Mouse (Mus musculus): ENCODE results near the gene Tmem253.
"Not testable (repeated sequence)": the region's sequence is repeated elsewhere in the genome, so short reads cannot be mapped to it uniquely, and the experiment has no call there.

The Tmem253 gene

GRCm38 (mm10) chr14:52022244-52022708 lies 6.8 kb downstream of the Tmem253 start:
- DNase-seq: no peak

- DNase-seq: peak; percentile 90 to 93
Observed at GRCm38 (mm10) chr14:52022709-52023459, 7.4 kb downstream of the Tmem253 start.

- no peak for DNase-seq
Observed at GRCm38 (mm10) chr14:52024133-52024532, 8.7 kb downstream of the Tmem253 start.

- DNase-seq: no peak
Observed at GRCm38 (mm10) chr14:52026342-52026741, 10.9 kb downstream of the Tmem253 start.

GRCm38 (mm10) chr14:52035926-52036325 lies 20.5 kb downstream of the Tmem253 start:
- no peak for DNase-seq

GRCm38 (mm10) chr14:52039332-52039731 lies 23.9 kb downstream of the Tmem253 start:
- no peak for DNase-seq

- DNase-seq: not testable (repeated sequence)
Observed at GRCm38 (mm10) chr14:52042359-52042758, 26.9 kb downstream of the Tmem253 start, which contains the start of gene Olfr221. Gene Olfr221, minus strand, starts transcription at chr14:52042459.

- DNase-seq: no peak
Observed at GRCm38 (mm10) chr14:52043446-52043845, 28.0 kb downstream of the Tmem253 start.

- peak; percentile 58 to 76 for DNase-seq
Observed at GRCm38 (mm10) chr14:52044901-52045678, 29.6 kb downstream of the Tmem253 start.

- no peak for DNase-seq
Observed at GRCm38 (mm10) chr14:52045966-52046565, 30.6 kb downstream of the Tmem253 start.

- DNase-seq: not testable (repeated sequence)
Observed at GRCm38 (mm10) chr14:52052720-52053119, 37.3 kb downstream of the Tmem253 start.

- DNase-seq: peak; percentile 58 to 62
Observed at GRCm38 (mm10) chr14:52059982-52060381, 44.5 kb downstream of the Tmem253 start.

GRCm38 (mm10) chr14:52060800-52061199 lies 45.3 kb downstream of the Tmem253 start:
- peak; percentile 97 to 98 for DNase-seq

- peak; percentile 61 to 65 for DNase-seq
Observed at GRCm38 (mm10) chr14:52061798-52062197, 46.3 kb downstream of the Tmem253 start.

GRCm38 (mm10) chr14:52066135-52066534 lies 50.7 kb downstream of the Tmem253 start:
- DNase-seq: no peak
